ENCODE assay signal across 10 mouse cellular contexts in the genomic region with DNA sequence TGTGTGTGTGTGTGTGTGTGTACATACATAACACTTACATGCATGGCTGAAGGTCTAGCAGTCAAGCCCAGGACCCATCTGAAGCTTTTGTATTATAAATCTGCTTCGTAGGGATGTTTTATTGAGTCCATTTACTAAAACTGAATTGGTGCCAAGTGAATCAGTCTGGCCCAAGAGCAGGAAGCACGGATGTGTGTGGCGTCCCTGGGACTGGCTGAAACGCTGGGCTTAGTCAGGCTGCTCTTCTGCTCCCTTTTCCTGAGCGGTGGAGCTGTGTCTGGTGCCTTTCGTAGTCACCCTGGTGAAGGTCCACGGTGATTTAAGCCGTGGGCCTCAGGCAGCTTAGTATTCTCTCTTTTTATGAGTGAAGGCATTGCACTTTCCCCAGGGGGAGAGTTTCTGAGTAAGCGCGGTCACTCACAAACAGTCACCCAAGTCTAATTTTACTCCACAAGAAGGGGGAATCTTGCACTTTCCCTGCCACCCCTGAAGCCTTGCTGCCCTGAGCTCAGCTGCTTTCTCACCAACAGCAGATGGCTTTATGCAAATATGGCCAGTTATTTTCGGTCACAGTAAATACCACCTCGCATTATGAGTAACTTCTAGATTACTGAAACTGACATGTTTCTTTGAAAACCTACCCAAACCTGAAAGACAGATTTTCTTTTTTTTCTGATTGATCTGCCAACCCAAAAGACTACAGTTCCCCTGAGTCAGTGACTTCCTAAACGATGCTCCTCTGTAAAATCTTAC.
DNase-seq lines count a peak whose midpoint lies in the region; ATAC-seq lines count a peak whose summit lies in the region.
"Had no signal": no experiment of that assay in that cellular context is flagged by ENCODE, and none has a peak within 500 bp of the region (broad histone marks: within the 10 kb centered on the region; RNA-seq: fewer than 3 reads in every experiment).

No protein-coding gene starts in this region.

- peaks cover 6% of the 10 kb centered on the region for H3K4me1 ChIP-seq in heart, embryonic 15.5 days (replicated peaks)
- H3K4me1 ChIP-seq in heart, embryonic 11.5 days (ENCODE audit: control insufficient read depth, insufficient read depth, low read length), result no peaks in the 10 kb centered on the region
- H3K4me1 ChIP-seq in hindbrain, embryonic 13.5 days (replicated peaks), result peaks cover 32% of the 10 kb centered on the region

- ATAC-seq in heart, embryonic 15.5 days (replicated peaks; ENCODE audit: insufficient number of reproducible peaks, insufficient read depth, low FRiP score, low read depth), result 0 out of 2 replicates have a peak, but pooled peaks have one; percentile 31
- ATAC-seq in heart, embryonic 11.5 days (replicated peaks; ENCODE audit: insufficient number of reproducible peaks, low FRiP score, low TSS enrichment), result no peak
- ATAC-seq in hindbrain, embryonic 13.5 days (ENCODE audit: low FRiP score), result no peak

- 58% methylated on average over 13 of the region's 13 CpGs for WGBS in heart, embryonic 15.5 days
- WGBS in heart, embryonic 11.5 days (ENCODE audit: insufficient replicate concordance), result 67% methylated on average over 13 of the region's 13 CpGs
- WGBS in hindbrain, embryonic 13.5 days, result 48% methylated on average over 13 of the region's 13 CpGs

- no peaks in the 10 kb centered on the region for H3K27me3 ChIP-seq in heart, embryonic 15.5 days
- H3K27me3 ChIP-seq in heart, embryonic 11.5 days (ENCODE audit: control insufficient read depth, insufficient read depth, low read length), result no peaks in the 10 kb centered on the region
- no peaks in the 10 kb centered on the region for H3K27me3 ChIP-seq in hindbrain, embryonic 13.5 days
- H3K27me3 ChIP-seq: embryonic facial prominence, embryonic 13.5 days had no signal

- no peak overlapping the region for H3K4me2 ChIP-seq in heart, embryonic 15.5 days
- H3K4me2 ChIP-seq in heart, embryonic 11.5 days, result no peak overlapping the region
- H3K4me2 ChIP-seq in hindbrain, embryonic 13.5 days, result no peak overlapping the region
- H3K4me2 ChIP-seq: embryonic facial prominence, embryonic 13.5 days had no signal

- H3K36me3 ChIP-seq in heart, embryonic 15.5 days, result peaks cover 13% of the 10 kb centered on the region; the same call in 1 of the 2 replicates
- H3K36me3 ChIP-seq in heart, embryonic 11.5 days (ENCODE audit: control insufficient read depth, insufficient read depth, low read length), result no peaks in the 10 kb centered on the region
- peaks cover 19% of the 10 kb centered on the region for H3K36me3 ChIP-seq in hindbrain, embryonic 13.5 days

- H3K4me3 ChIP-seq in heart, embryonic 15.5 days, result no peak overlapping the region
- no peak overlapping the region for H3K4me3 ChIP-seq in heart, embryonic 11.5 days (ENCODE audit: low read depth, low read length)
- H3K4me3 ChIP-seq in hindbrain, embryonic 13.5 days, result no peak overlapping the region
- H3K4me3 ChIP-seq: embryonic facial prominence, embryonic 13.5 days had no signal

- DNase-seq in 3T3-L1 (ENCODE audit: low read depth, low spot score) (peak; percentile 65), NIH3T3 (ENCODE audit: low read depth) (peak; percentile 77)
- no peak for DNase-seq in spleen, postnatal 4 days (ENCODE audit: low spot score in 2 of 2)
- DNase-seq in natural killer cell, adult 2 months (ENCODE audit: low spot score in 2 of 2), result no peak
- no peak for DNase-seq in left cerebral cortex, postnatal 10 days (ENCODE audit: extremely low spot score in 1 of 2, low spot score in 2 of 2)
- DNase-seq: retina, postnatal 1 day had no signal

- intact Hi-C loops in left cerebral cortex, postnatal 10 days (cut with DNase I), result no loop called here

- H3K9me3 ChIP-seq in heart, embryonic 15.5 days (replicated peaks), result no peaks in the 10 kb centered on the region
- H3K9me3 ChIP-seq in heart, embryonic 11.5 days (replicated peaks; ENCODE audit: control insufficient read depth, low read length), result no peaks in the 10 kb centered on the region
- no peaks in the 10 kb centered on the region for H3K9me3 ChIP-seq in hindbrain, embryonic 13.5 days
- H3K9me3 ChIP-seq: embryonic facial prominence, embryonic 13.5 days had no signal

- H3K9ac ChIP-seq in heart, embryonic 15.5 days, result 0 out of 2 replicates have a peak overlapping the region, but pooled peaks have one; percentile 9
- no peak overlapping the region for H3K9ac ChIP-seq in heart, embryonic 11.5 days (ENCODE audit: low read depth, low read length)
- peak overlapping the region; percentile 46; the same call in 1 of the 2 replicates for H3K9ac ChIP-seq in hindbrain, embryonic 13.5 days
- H3K9ac ChIP-seq: embryonic facial prominence, embryonic 13.5 days had no signal

- H3K27ac ChIP-seq in heart, embryonic 15.5 days, result peak overlapping the region; percentile 45; the same call in 1 of the 2 replicates
- H3K27ac ChIP-seq in heart, embryonic 11.5 days (ENCODE audit: low read depth, low read length), result no peak overlapping the region
- H3K27ac ChIP-seq in hindbrain, embryonic 13.5 days, result peak overlapping the region; percentile 78
- H3K27ac ChIP-seq: embryonic facial prominence, embryonic 13.5 days had no signal

Comparison
In these comparisons a context has a peak if more than half of its experiments do, and no peak if none do; other contexts are left out.
1. DNase-seq: peak in 3T3-L1 (single experiment) and NIH3T3 (single experiment); none in spleen, postnatal 4 days (0 of 2), natural killer cell, adult 2 months (0 of 2) and left cerebral cortex, postnatal 10 days (0 of 2).